Mouse (Mus musculus) midbrain, embryonic 16.5 days (tissue): ENCODE results near the gene Olfr307. TPM values are rescaled to one million over a fixed set of nuclear protein-coding genes. Genes with fewer than 3 reads are reported as not detected.

Source experiments
- ATAC-seq: fragments of 200-750 bp; cut with Nextera tagmentation; 2 replicates; pipeline ENCODE4 v1.8.0; 2017; ENCODE audit warnings: moderate TSS enrichment
- H3K27ac ChIP-seq: fragments of 300-500 bp; sonication (generic); 2 replicates; pipeline ENCODE4 v1.5.1; 2014; ENCODE audit warnings: mild to moderate bottlenecking, low read length, mixed read lengths
- H3K27me3 ChIP-seq: fragments of 300-500 bp; sonication (generic); 2 replicates; pipeline ENCODE4 v1.6.1; 2014; ENCODE audit warnings: low read depth, low read length, mixed read lengths; ENCODE audit not compliant: control insufficient read depth, insufficient read depth
- H3K36me3 ChIP-seq: fragments of 300-500 bp; sonication (generic); 2 replicates; pipeline ENCODE4 v1.6.1; 2014; ENCODE audit warnings: mild to moderate bottlenecking, low read length, moderate library complexity, mixed read lengths; ENCODE audit not compliant: control insufficient read depth, insufficient read depth
- H3K4me1 ChIP-seq: fragments of 300-500 bp; sonication (generic); 2 replicates; pipeline ENCODE4 v1.6.1; 2014; ENCODE audit warnings: mild to moderate bottlenecking, low read length, mixed read lengths; ENCODE audit not compliant: control insufficient read depth, insufficient read depth
- H3K4me2 ChIP-seq: fragments of 300-500 bp; sonication (generic); 2 replicates; pipeline ENCODE4 v1.6.1; 2014; ENCODE audit warnings: mild to moderate bottlenecking, low read length, mixed read lengths
- H3K4me3 ChIP-seq: fragments of 300-500 bp; sonication (generic); 2 replicates; pipeline ENCODE4 v1.5.1; 2014; ENCODE audit warnings: low read depth, mild to moderate bottlenecking, low read length, moderate library complexity, mixed read lengths
- H3K9ac ChIP-seq: fragments of 300-500 bp; sonication (generic); 2 replicates; pipeline ENCODE4 v1.6.1; 2014; ENCODE audit warnings: low read depth, low read length, mixed read lengths
- H3K9me3 ChIP-seq: fragments of 300-500 bp; sonication (generic); replicated peaks from 2 replicates; pipeline ENCODE4 v1.6.1; 2014; ENCODE audit warnings: mild to moderate bottlenecking, low read length, mixed read lengths; ENCODE audit not compliant: control insufficient read depth, poor library complexity, severe bottlenecking
- WGBS: fragments of 180-500 bp; shearing (Covaris S2); extraction: QIAGEN DNeasy Blood & Tissue Kit; methylation state at CpG from one replicate; pipeline ENCODE4 v1.1.7; 2014; 5-methylcytosine and 5-hydroxymethylcytosine counted together
- microRNA-seq: library from miRNA; unstranded; fragments of <30 nt; microRNA quantifications from one replicate; pipeline ENCODE4, GENCODE M21; 2017
- polyA plus RNA-seq: library from polyadenylated mRNA; unstranded; fragments of >200 nt; fragmentation: Nextera tagmentation; extraction: Ambion mirVana; gene quantifications from 2 replicates; pipeline ENCODE4 v1.2.1, GENCODE M21; 2015

The Olfr307 gene
- polyA plus RNA-seq, 1 experiment from 2014 or later = not detected

DNA sequence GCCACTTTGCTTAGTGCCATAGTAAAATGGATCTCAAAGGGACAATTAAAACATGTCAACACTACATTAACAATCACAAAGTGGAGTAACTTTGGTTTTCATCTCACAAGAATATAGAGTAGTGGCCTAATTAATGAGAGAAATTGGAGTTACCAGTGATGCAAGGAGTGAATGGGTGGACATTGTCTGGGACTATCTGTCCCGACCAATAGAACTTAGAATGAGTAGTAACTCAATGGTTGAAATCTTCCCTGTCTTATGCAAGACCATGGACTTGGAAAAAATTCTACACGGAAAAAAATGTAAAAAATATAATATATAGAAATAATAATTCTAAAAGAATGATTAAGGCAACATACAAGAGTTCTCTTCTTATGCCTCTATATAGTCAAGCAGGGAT lies 23.8 kb downstream of the Olfr307 start, which contains the start of gene Olfr309:
Gene Olfr309 (minus strand): TSS at position 101 of the 400 bp plus-strand sequence.
- Histone ChIP-seq H3K9ac (no peak within 1 kb of the TSS), H3K9me3 (no peaks in the 10 kb centered on the region), H3K4me2 (no peak within 1 kb of the TSS), H3K27ac (no peak within 1 kb of the TSS), H3K4me1 (no peaks in the 10 kb centered on the region), H3K27me3 (no peaks in the 10 kb centered on the region), H3K4me3 (no peak within 1 kb of the TSS), H3K36me3 (no peaks in the 10 kb centered on the region)
- no peak for ATAC-seq
- 71% methylated on average over 2 of the region's 2 CpGs for WGBS

Small RNAs within 50 kb of the gene (microRNA-seq; reads per million reads assigned to microRNA genes)
- not detected for gene Gm23192

Other genes starting within 250 kb of the Olfr307 start
- gene Vmn2r75, start 165.8 kb downstream of the Olfr307 start, polyA plus RNA-seq = not detected in 2 replicates
- gene Vmn2r76, start 91.3 kb downstream of the Olfr307 start, polyA plus RNA-seq = not detected in 2 replicates
- gene Olfr310, start 60.4 kb downstream of the Olfr307 start, polyA plus RNA-seq = not detected in 2 replicates
- gene Olfr309, start 23.9 kb downstream of the Olfr307 start, polyA plus RNA-seq = not detected in 2 replicates
- gene Olfr308, start 12.0 kb downstream of the Olfr307 start, polyA plus RNA-seq = not detected in 2 replicates
- gene Olfr305, start 29.3 kb upstream of the Olfr307 start, polyA plus RNA-seq = not detected in 2 replicates
- not detected in 2 replicates for gene Olfr304, start 49.1 kb upstream of the Olfr307 start, polyA plus RNA-seq
- not detected in 2 replicates for gene Olfr303, start 60.2 kb upstream of the Olfr307 start, polyA plus RNA-seq
- gene Olfr301, start 66.3 kb upstream of the Olfr307 start, polyA plus RNA-seq = not detected in 2 replicates
- gene Olfr299, start 122.3 kb upstream of the Olfr307 start, polyA plus RNA-seq = not detected in 2 replicates
- gene Olfr298, start 154.9 kb upstream of the Olfr307 start, polyA plus RNA-seq = not detected in 2 replicates
- gene Olfr297, start 182.4 kb upstream of the Olfr307 start, polyA plus RNA-seq = not detected in 2 replicates
- gene Olfr295, start 246.3 kb upstream of the Olfr307 start, polyA plus RNA-seq = not detected in 2 replicates